Mouse (Mus musculus): ENCODE results near the gene Cdh20. TPM values are rescaled to one million over a fixed set of nuclear protein-coding genes. Genes with fewer than 3 reads are reported as not detected.

Cdh20 gene
- polyA plus RNA-seq, 1 experiment from 2014 or later = 0.09 TPM

DNA sequence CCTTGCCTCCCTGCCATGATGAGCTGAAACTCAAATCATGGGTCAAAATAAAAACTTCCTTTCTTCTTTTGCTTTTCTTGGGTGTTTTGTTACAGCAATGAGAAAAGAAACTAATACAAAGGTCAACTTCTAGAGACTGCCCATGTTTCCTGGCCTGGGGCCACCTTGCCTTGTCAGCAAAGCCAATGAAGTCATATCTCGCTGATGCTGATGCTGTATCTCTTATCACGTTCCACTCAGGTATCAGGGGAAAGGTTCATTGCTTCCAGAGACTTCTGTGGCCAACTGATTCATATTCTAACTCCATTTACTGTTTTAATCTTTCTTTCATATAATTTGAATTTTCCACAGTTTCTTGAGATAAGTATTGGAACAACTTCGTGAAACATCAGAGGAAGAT lies 273.3 kb downstream of the Cdh20 start:
- WGBS = 83% methylated on average over 3 of the region's 3 CpGs
- no peak for TF ChIP-seq CTCF (IDR thresholded peaks at IDR 0.05; ENCODE audit: low read depth)
- DNase-seq (ENCODE audit: low spot score) (no peak), ATAC-seq (replicated peaks; ENCODE audit: low FRiP score, low read depth) (no peak)
- no peak overlapping the region for H3K27ac ChIP-seq
- H3K9me3 ChIP-seq (replicated peaks; ENCODE audit: low read length) = no peaks in the 10 kb centered on the region
- H3K9ac ChIP-seq (ENCODE audit: low read depth, low read length) = no peak overlapping the region
- no peak overlapping the region for H3K4me2 ChIP-seq (ENCODE audit: low read length)
- no peaks in the 10 kb centered on the region for H3K36me3 ChIP-seq (ENCODE audit: insufficient read depth, low read length)
- H3K4me1 ChIP-seq (replicated peaks; ENCODE audit: insufficient read depth, low read length) = no peaks in the 10 kb centered on the region
- no peak overlapping the region for H3K4me3 ChIP-seq (replicated peaks; ENCODE audit: low read depth, low read length)
- H3K27me3 ChIP-seq (ENCODE audit: insufficient read depth, low read length) = no peaks in the 10 kb centered on the region
